Mouse (Mus musculus): ENCODE data around the gene Mpv17l2.
A peak's percentile ranks its signal among the peaks of the same experiment; 100 is the strongest.

Mpv17l2 gene

GRCm38 (mm10) chr8:70791294-70791701 is 30.6 kb upstream of the Mpv17l2 start:
- ATAC-seq (ENCODE audit: low TSS enrichment) = no peak

DNA sequence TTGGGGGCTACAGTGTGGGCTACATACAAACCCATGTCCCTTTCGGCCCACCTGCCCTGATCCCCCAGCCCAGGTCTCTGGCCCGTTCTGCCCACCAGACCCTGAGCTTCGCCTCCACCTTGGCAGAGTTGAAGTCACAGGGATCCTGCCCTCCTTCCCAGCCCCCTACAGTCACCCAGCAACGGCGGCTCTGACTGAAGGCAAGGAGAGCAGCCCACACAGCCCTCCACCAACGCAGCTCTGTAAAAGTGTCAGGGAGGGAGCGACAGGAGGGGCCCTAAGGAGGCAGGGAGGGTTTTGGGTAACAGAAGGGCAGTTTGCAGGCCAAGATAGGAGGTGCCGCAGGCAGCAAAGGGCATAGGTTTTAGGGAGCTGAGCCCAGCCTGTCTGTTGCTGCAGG is 30.1 kb upstream of the Mpv17l2 start:
- no peak for ATAC-seq (ENCODE audit: low TSS enrichment)

DNA sequence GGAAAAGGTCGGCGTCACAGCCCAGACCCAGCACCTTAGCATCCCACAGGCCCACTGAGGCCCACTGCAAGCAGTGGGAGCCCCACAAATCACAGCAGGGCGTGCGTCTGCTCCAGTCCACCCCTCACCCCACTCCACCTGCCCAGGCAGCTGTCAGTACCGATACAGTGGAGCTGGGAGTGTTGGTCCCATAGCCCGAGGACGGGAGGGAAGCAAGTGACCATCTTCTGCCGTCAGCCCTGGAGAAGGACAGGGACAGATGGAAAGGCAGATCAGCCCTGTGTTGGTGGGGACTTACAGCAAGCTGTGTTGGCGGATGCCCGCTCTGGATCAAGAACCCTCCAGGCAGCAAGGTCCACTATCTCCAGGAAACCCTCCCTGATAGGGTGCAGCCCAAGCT is 28.3 kb upstream of the Mpv17l2 start:
- no peak for ATAC-seq (ENCODE audit: low TSS enrichment)

- ATAC-seq (ENCODE audit: low TSS enrichment) = no peak
Measured at GRCm38 (mm10) chr8:70787941-70788667, 27.4 kb upstream of the Mpv17l2 start.

DNA sequence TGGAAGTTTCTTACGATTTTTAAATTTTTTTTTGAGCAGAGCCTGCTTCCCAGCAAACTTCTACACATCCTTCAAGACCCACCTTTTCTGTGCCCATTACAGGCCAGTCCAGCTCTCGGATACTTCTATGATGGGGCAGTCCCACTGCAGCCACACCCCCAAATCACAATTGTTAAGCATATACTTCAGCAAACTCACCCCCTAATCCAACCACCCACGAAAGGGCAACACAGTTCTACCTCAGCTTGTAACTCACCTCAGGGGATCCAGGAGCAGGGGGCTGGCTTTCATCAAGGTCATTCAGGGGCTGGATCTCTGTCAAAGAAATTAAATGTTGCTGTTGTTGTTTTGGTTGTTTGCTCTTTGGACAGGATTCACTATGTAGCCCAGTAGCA is 26.3 kb upstream of the Mpv17l2 start:
- no peak for ATAC-seq (ENCODE audit: low TSS enrichment)

DNA sequence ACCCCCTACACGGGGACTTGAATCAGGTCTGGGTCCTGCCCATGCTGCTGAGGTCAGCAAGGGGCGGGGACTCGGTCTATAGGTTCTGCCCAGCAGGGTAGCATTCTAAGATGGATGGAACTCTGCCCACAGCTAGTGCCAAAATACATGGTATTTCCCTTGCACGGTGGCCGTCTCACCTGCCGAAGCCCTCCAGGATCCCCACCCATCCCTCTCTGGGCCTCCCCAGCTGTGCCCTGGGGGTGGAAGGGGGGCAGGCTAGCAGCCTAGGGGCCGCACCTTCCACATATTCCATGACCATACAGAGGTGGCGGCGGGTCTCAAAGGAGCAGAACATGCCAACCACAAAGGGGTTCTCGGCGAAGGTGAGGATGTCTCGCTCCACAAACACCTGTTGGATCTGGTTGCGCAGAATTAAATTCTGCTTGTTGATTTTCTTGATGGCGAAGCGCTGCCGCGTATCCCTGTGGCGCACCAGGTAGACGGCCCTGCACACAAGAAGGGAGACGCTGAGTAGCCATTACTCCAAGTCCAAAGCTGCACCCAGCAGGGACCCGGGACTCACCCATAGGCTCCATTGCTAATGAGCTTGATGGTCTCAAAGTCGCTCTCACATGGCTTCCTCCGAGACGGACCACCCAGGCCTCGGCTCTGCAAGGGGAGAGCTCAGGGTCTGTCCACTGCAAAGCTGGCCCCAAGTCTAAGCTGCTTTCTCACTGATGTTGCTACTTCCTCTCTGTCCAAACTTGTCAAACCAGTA is 25.7 kb upstream of the Mpv17l2 start:
- ATAC-seq (ENCODE audit: low TSS enrichment) = no peak

- no peak for ATAC-seq (ENCODE audit: low TSS enrichment)
Measured at GRCm38 (mm10) chr8:70780093-70780492, 19.3 kb upstream of the Mpv17l2 start.

- ATAC-seq (ENCODE audit: low TSS enrichment) = peak; percentile 75
Measured at GRCm38 (mm10) chr8:70776496-70777444, 16.0 kb upstream of the Mpv17l2 start, which contains the start of gene Pik3r2. Gene Pik3r2, minus strand, starts transcription at chr8:70776713.

DNA sequence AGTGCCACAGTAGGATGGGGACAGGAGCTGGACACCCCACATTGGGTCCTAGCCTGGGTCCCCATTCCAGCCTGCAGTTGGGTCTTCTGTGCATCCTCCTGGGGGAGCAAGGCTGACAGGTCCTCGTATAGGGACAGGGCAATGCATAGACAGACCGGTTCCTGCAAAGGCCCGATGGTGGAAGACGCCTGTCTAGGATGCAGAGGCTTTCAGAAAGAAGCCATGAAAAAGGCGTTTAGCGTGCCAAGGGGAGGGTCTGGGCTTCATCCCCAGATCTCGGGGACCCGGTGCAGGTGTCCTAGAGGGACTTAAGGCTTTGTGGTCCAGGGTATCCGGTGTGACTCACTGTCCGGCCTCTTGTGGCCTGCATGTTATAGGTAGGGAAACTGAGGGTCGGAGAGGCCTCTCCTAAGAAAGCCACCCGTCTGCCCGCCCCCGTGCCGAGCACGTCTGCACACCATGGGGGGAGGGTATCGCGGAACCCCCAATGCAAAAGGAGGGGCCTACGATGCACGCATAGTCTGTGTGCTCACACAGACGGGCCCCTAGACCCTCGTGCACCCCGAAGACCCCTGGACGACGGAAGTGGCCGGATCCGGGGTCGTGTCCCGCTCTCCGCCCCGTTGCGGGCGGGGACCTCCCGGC is 15.2 kb upstream of the Mpv17l2 start:
- ATAC-seq (ENCODE audit: low TSS enrichment) = no peak; the same call in 1 of the 2 replicates

DNA sequence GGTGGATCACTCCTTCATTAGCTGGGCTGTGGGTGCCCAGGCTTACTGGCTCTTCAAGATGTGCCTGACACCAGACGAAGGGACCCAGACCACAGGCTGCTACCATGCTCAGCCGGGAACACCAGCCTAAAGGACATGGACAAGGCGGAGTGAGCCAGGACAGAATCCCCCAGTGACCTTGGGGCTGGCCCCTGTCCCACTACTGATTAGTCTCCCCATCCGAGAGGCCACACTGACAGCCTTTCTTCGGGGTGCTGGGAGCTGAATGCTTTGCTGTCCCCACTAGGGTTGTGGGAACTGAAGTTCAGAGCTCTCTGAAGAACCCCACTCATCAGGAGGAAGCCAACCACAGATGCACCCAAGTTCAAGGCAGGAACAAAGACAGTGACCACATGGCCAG is 14.5 kb upstream of the Mpv17l2 start:
- ATAC-seq (ENCODE audit: low TSS enrichment) = no peak

DNA sequence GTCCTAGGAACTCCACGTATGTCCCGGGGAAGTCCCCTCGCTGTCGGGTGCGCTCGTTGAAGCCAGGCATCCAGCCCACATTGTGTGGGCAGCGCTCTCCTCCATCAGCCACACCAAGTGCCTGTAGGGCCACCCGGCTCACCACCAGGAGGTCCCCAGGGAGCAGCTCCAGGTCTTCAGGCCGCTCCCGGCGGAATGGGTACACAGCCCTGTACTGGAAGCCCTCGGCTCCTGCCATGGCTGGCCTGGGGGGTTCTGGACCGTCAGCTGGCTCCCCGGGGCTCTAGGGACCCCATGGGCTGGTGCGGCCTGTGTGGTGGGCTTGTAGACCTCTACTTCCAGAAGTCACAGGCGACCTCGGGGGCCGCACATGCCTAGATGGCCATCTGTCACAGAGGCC is 14.0 kb upstream of the Mpv17l2 start:
- no peak for ATAC-seq (ENCODE audit: low TSS enrichment)

DNA sequence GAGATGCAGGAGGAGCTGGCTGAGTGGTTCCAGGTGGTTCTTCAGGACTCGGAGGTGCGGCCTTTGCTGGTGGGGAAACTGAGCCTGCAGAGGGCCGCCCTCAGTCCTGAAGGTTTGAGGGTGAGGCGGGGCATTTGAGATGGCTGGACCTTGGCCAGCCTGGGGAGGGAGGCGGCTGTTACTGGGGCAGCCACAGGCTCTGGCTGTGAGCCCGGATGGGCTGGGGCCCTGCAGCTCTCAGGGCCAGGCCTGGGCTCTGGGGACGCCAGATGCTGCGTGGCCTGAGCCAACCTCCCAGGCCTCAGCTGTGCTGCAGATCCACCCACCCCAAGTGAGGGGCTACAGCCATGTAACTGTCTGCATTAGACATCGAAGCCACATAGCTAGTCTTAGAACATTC is 13.1 kb upstream of the Mpv17l2 start:
- no peak for ATAC-seq (ENCODE audit: low TSS enrichment)

DNA sequence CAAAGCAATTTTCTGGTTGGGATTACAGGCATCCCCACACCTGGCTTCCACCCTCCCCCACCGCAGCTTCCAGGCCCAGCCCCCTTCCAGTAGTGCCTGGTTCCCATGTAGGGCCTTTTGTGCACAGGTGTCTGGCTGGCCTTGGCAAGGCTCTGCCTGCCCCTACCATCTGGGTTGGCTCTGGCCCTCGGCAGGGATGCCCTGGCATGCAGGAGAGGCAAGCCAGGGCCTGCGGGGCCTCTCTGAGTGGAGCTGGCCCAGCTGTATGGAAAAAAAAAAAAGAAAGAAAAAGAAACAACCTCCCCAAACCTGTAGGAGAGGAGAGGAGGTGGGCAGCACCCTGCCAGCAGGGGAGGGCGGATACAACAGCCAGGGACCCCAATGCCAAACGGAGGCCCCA is 12.7 kb upstream of the Mpv17l2 start:
- ATAC-seq (ENCODE audit: low TSS enrichment) = no peak

- ATAC-seq (ENCODE audit: low TSS enrichment) = no peak
Measured at GRCm38 (mm10) chr8:70772890-70773289, 12.1 kb upstream of the Mpv17l2 start.

DNA sequence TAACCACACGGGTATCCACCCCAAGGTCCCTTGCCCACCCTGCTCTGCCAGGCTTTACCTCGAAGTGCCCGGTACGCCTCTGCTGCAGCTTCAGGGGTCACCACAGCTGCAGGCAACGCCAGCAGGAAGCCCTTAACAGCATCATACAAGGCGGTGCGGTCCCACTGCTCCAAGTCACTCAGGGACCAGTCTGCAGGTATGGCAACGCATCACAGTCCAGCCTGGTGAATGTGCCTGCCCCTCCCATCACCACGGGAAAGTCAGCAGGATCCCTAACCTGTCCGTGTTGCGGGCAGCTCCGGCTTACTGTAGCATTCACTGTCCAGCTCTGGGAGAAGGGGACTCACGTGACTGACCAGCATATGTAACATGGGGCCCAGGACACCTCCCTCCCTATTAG is 11.3 kb upstream of the Mpv17l2 start:
- ATAC-seq (ENCODE audit: low TSS enrichment) = no peak

DNA sequence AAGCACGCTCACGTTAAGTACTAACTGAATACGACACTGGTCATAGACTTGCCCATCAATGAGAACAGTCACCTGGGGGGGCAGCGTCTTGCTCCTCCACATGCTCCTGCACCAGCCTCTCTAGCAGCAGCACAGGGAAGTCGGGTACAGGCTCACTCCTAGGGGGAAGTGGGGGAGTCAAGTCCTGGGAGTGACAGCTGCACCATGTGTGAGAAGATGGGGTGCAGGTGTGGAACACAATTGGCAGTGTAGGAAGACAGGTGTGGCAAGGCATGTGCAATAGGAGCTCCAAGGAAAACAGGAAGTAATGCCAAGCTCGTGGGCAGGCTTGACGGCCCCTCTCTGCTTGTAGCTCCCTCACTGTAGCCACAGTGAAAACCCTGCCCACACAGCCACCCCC is 10.5 kb upstream of the Mpv17l2 start:
- no peak for ATAC-seq (ENCODE audit: low TSS enrichment)

DNA sequence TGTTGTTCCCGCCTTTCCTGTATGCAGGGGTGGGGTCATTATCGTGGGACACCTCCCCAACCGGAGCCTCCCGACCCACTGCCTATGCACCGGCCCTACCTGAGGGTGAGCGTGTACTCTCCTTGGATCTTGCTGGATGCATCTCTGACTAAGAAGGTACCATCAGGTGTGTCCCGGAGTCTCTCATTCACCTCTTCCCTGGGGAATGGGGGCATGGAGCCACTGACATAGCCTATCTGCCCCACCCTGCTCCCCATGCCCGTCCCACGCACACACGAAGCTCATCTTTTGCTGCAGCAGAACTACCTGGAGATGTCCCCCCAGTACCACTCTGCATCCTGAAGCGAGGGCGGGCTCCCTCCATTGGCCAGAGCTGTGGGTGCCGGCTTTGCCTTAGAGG is 10.0 kb upstream of the Mpv17l2 start:
- no peak for ATAC-seq (ENCODE audit: low TSS enrichment)

DNA sequence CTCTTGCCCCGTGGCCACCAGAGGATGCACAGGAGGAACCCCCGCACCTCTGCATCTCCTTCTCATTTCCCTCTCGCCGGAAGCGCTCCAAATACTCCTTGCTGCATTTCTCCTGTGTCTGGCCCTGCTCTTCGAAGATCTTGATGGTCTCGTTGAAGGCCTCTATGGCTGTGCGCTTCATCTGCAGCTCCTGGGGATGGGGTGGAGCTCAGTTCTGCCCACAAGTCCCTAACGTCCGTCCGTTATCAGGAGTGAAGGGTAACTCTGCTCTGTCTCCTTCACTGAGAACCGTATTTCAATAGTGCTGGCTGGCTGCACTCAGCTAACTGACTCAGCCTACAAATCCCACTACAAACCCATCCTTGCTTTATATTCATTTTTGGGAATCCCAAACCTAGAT is 9.1 kb upstream of the Mpv17l2 start:
- no peak for ATAC-seq (ENCODE audit: low TSS enrichment)

GRCm38 (mm10) chr8:70769359-70769758 is 8.6 kb upstream of the Mpv17l2 start:
- peak; percentile 72 for ATAC-seq (ENCODE audit: low TSS enrichment)

DNA sequence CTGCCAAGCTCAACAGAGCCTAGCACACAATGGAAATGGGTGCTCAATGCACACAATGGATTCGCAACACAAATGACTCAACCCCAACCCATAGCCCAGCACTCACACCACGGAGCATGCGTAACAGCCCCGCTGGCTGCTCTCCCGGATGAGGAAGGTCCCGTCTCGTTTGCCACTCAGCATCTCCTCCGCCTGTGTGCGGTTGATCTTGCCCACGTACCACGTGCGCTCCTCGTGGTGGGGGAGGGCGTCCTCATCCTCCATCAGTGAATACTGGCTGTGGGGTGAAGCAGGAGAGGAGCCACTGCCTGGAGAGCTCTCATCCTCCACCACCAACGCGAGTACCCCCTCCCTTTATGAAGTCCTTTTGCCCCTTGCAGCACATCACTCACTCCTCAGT is 8.2 kb upstream of the Mpv17l2 start:
- ATAC-seq (ENCODE audit: low TSS enrichment) = no peak

DNA sequence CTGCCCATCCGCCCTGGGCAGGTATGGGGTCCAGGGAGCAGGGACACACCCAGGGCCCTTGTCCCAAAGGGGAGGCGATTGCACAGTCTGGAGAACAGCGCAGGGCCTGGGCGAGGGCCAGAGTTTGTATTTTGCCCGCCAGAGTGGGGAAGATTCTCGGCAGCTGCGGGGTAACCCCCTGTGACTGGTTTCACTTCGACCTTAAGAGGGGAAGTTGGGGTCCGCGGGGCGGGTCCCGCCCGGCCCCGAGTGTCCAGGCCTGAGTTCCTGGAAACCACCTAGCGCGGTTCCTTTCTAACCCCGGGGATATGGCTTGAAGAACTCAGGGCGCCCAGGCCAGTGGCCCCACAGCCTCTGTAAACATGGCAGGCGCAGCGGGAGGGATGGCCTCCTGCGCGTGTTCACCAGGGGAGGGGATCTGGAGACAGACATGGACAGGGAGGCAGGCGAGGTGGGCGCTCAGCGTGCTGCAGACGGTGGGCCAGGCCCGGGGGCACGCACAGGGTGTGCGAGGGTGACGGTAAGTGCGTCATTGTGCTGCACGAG is 7.6 kb upstream of the Mpv17l2 start:
- no peak for ATAC-seq (ENCODE audit: low TSS enrichment)

Data from frontal cortex, adult (tissue).